Mouse (Mus musculus) heart, embryonic 11.5 days (tissue): ENCODE data around the gene Aspg. TPM values are rescaled to one million over a fixed set of nuclear protein-coding genes. Genes with fewer than 3 reads are reported as not detected.

Experiments used
- microRNA counts: library from miRNA; unstranded; fragments of <30 nt; microRNA quantifications from one replicate; lab custom pipeline; 2015
- microRNA-seq: library from miRNA; unstranded; fragments of <30 nt; microRNA quantifications from one replicate; pipeline ENCODE4, GENCODE M21; 2016; ENCODE audit warnings: borderline number of aligned reads
- polyA plus RNA-seq: library from polyadenylated mRNA; unstranded; fragments of >200 nt; fragmentation: Nextera tagmentation; extraction: Ambion mirVana; gene quantifications from 2 replicates; pipeline ENCODE4 v1.2.1, GENCODE M21; 2014

Gene Aspg
- polyA plus RNA-seq, 1 experiment from 2014 or later, result 1.4 TPM

MicroRNA genes within 50 kb of the gene (microRNA counts, 519-probe panel; counts per million panel counts)
- microRNA mmu-miR-203 (lab: Ali Mortazavi, UCI), result 2,620 counts per million, percentile 9 among the panel's probes with 10 or more counts

Small RNA genes within 50 kb of the gene (microRNA-seq; reads per million reads assigned to microRNA genes)
- gene Mir203 (615 reads per million, percentile 81 among the genes with 10 or more reads in this experiment), gene Mir3073a (not detected), gene Mir3073b (not detected)

Other genes with a start within 250 kb of the Aspg start
- gene Ppp1r13b, start 198.6 kb upstream of the Aspg start, polyA plus RNA-seq, result 15.8 and 16.5 TPM in 2 replicates
- 1,282 and 1,314 TPM in 2 replicates for gene Atp5mpl, start 139.7 kb upstream of the Aspg start, polyA plus RNA-seq
- 0.23 and 0.31 TPM in 2 replicates for gene Tdrd9, start 135.1 kb upstream of the Aspg start, polyA plus RNA-seq
- gene Rd3l, start 125.4 kb upstream of the Aspg start, polyA plus RNA-seq, result 1.2 and 1.5 TPM in 2 replicates
- 0.89 and 1.3 TPM in 2 replicates for gene Kif26a, start 39.5 kb downstream of the Aspg start, polyA plus RNA-seq